Mouse (Mus musculus) ovary, postnatal 14 days (tissue): ENCODE data around the gene Tspan9.
A peak's percentile ranks its signal among the peaks of the same experiment; 100 is the strongest.

Experiments
- DNase-seq: peaks from one replicate; pipeline ENCODE4 v3.0.0; 2022; ENCODE audit warnings: low spot score

Tspan9 gene

GRCm38 (mm10) chr6:127980381-127981045, 162.9 kb downstream of the Tspan9 start:
- no peak for DNase-seq

GRCm38 (mm10) chr6:127979831-127980230, 163.6 kb downstream of the Tspan9 start:
- no peak for DNase-seq

- no peak for DNase-seq
These were observed 164.5 kb downstream of the Tspan9 start for GRCm38 (mm10) chr6:127978941-127979340.

- no peak for DNase-seq
These were observed 166.7 kb downstream of the Tspan9 start for GRCm38 (mm10) chr6:127976695-127977094.

GRCm38 (mm10) chr6:127974000-127974399, 169.4 kb downstream of the Tspan9 start:
- no peak for DNase-seq

GRCm38 (mm10) chr6:127973553-127973952, 169.8 kb downstream of the Tspan9 start:
- DNase-seq, result no peak

GRCm38 (mm10) chr6:127971931-127972330, 171.5 kb downstream of the Tspan9 start:
- DNase-seq, result no peak

GRCm38 (mm10) chr6:127970848-127971247, 172.5 kb downstream of the Tspan9 start:
- no peak for DNase-seq

- DNase-seq, result peak; percentile 81
These were observed 173.3 kb downstream of the Tspan9 start for GRCm38 (mm10) chr6:127970120-127970519.

GRCm38 (mm10) chr6:127969709-127970108, 173.7 kb downstream of the Tspan9 start:
- no peak for DNase-seq

- no peak for DNase-seq
These were observed 177.9 kb downstream of the Tspan9 start for GRCm38 (mm10) chr6:127965497-127965896.

GRCm38 (mm10) chr6:127960203-127960602, 183.2 kb downstream of the Tspan9 start:
- DNase-seq, result no peak

- DNase-seq, result no peak
These were observed 187.2 kb downstream of the Tspan9 start for GRCm38 (mm10) chr6:127956172-127956571.

- no peak for DNase-seq
These were observed 190.3 kb downstream of the Tspan9 start for GRCm38 (mm10) chr6:127953071-127953470.

GRCm38 (mm10) chr6:127949885-127950284, 193.5 kb downstream of the Tspan9 start:
- no peak for DNase-seq

- DNase-seq, result no peak
These were observed 194.7 kb downstream of the Tspan9 start for GRCm38 (mm10) chr6:127948656-127949055.

GRCm38 (mm10) chr6:127945725-127946124, 197.7 kb downstream of the Tspan9 start:
- DNase-seq, result peak; percentile 73

GRCm38 (mm10) chr6:127942421-127942820, 201.0 kb downstream of the Tspan9 start:
- no peak for DNase-seq

GRCm38 (mm10) chr6:127935105-127935504, 208.3 kb downstream of the Tspan9 start:
- no peak for DNase-seq

GRCm38 (mm10) chr6:127933841-127934240, 209.6 kb downstream of the Tspan9 start:
- DNase-seq, result no peak

- no peak for DNase-seq
These were observed 210.7 kb downstream of the Tspan9 start for GRCm38 (mm10) chr6:127932697-127933096.

- no peak for DNase-seq
These were observed 214.7 kb downstream of the Tspan9 start for GRCm38 (mm10) chr6:127928682-127929081.

GRCm38 (mm10) chr6:127925915-127926314, 217.5 kb downstream of the Tspan9 start:
- DNase-seq, result no peak

- DNase-seq, result no peak
These were observed 218.6 kb downstream of the Tspan9 start for GRCm38 (mm10) chr6:127924750-127925149.
